Mouse (Mus musculus): ENCODE data around the gene Gm10377.
"Not testable (repeated sequence)": the region's sequence is repeated elsewhere in the genome, so short reads cannot be mapped to it uniquely, and the experiment has no call there.

Gene Gm10377

GRCm38 (mm10) chr14:42797887-42798286 lies at the start of gene Gm10377:
Gm10377 (minus strand) TSS chr14:42797987.
- DNase-seq (ENCODE audit: low read depth, low spot score), result not testable (repeated sequence)

- not testable (repeated sequence) for DNase-seq (ENCODE audit: low read depth, low spot score)
These were observed 29.1 kb downstream of the Gm10377 start, which contains the start of gene Gm3015 for GRCm38 (mm10) chr14:42768721-42769120. Gm3015 (minus strand) TSS chr14:42768821.

Measured in mesoderm, embryonic 11.5 days (tissue).